Mouse (Mus musculus) right cerebral cortex, postnatal 10 days (tissue): ENCODE results near the gene Zc3h7a.

Experiments used
- DNase-seq, 2 experiments: peaks; one replicate each; pipeline ENCODE4 v3.0.0; 2021; ENCODE audit warnings: low spot score in 2 of 2

The Zc3h7a gene

GRCm38 (mm10) chr16:11143706-11144483, 32.3 kb downstream of the Zc3h7a start:
- peak; percentile 97 for DNase-seq

GRCm38 (mm10) chr16:11134348-11135344, 41.5 kb downstream of the Zc3h7a start, which contains the start of gene Txndc11:
Gene Txndc11 (minus strand): TSS chr16:11134650.
- DNase-seq: peak; percentile 99 to 100

- peak; percentile 53 to 61 for DNase-seq
Observed at GRCm38 (mm10) chr16:11133476-11134347, 42.5 kb downstream of the Zc3h7a start.

GRCm38 (mm10) chr16:11132839-11133238, 43.4 kb downstream of the Zc3h7a start:
- DNase-seq: no peak

- no peak for DNase-seq
Observed at GRCm38 (mm10) chr16:11128301-11128700, 47.9 kb downstream of the Zc3h7a start.

- DNase-seq: no peak
Observed at GRCm38 (mm10) chr16:11125371-11125770, 50.8 kb downstream of the Zc3h7a start.

GRCm38 (mm10) chr16:11124110-11124509, 52.1 kb downstream of the Zc3h7a start:
- no peak for DNase-seq

- no peak for DNase-seq
Observed at GRCm38 (mm10) chr16:11122625-11123024, 53.6 kb downstream of the Zc3h7a start.

- DNase-seq: no peak
Observed at GRCm38 (mm10) chr16:11109198-11109740, 66.9 kb downstream of the Zc3h7a start.

- no peak for DNase-seq
Observed at GRCm38 (mm10) chr16:11104905-11105304, 71.3 kb downstream of the Zc3h7a start.

GRCm38 (mm10) chr16:11097301-11097700, 78.9 kb downstream of the Zc3h7a start:
- no peak for DNase-seq

GRCm38 (mm10) chr16:11093717-11094386, 82.3 kb downstream of the Zc3h7a start:
- DNase-seq: no peak

- peak; percentile 57 to 67 for DNase-seq
Observed at GRCm38 (mm10) chr16:11092523-11092922, 83.7 kb downstream of the Zc3h7a start.

GRCm38 (mm10) chr16:11092061-11092460, 84.1 kb downstream of the Zc3h7a start:
- DNase-seq: no peak

GRCm38 (mm10) chr16:11090836-11091570, 85.2 kb downstream of the Zc3h7a start:
- DNase-seq: no peak

- DNase-seq: peak; percentile 59 to 74
Observed at GRCm38 (mm10) chr16:11086856-11087588, 89.2 kb downstream of the Zc3h7a start.
